Mouse (Mus musculus) testis, postnatal 14 days (tissue): ENCODE data around the gene Arnt2.

ENCODE experiments used
- DNase-seq: peaks from one replicate; pipeline ENCODE4 v3.0.0; 2021; ENCODE audit warnings: low spot score

Gene Arnt2

DNA sequence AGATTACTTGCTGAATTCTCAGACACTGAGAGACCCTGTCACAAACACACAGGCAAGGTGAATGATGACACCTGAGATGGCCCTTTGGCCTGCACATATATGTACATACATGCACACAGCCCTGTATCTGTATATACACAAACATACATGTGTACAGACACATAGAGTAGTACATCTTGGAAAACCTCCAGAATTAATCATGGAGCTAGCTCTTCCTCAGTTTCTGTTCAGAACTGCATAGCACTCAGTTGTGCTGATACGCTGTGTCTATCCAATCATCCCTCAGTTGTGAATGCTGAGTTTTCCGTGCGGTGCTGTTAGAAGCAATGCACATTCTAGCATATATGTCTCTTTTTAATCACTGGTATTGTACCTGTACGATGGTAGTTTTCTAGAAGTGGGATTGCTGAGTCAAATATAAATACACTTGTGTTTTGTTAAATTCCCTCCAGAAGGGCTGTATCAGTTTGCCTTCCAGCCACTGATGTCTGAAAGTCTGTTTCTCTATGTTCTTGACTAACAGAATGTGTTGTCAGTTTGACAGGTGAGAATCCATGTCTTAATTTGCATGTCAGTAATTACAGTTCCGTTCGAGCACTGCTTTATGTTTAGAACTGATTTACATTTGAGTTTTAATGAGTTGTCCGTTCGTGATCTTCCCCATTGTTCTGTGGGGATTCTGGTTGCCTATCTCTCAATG, 123.3 kb downstream of the Arnt2 start:
- no peak for DNase-seq

DNA sequence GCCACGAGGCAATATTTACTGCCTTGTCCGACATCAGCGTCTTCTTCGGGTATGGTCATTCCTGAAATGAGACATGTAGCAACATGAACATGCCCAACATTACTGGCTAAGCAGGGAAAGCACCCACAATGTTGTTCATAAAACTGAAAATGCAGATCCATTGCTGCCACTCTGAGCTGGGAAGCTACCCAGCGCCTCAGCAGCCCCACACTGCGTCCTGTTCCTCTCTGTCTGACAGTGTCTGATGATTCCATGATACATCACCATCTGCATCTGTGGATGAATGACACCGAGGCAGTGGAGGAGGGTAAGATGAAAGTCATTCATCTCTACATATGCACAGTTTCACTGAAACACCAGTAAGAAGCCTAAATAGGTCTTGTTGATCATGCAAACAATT, 124.2 kb downstream of the Arnt2 start:
- DNase-seq: no peak

DNA sequence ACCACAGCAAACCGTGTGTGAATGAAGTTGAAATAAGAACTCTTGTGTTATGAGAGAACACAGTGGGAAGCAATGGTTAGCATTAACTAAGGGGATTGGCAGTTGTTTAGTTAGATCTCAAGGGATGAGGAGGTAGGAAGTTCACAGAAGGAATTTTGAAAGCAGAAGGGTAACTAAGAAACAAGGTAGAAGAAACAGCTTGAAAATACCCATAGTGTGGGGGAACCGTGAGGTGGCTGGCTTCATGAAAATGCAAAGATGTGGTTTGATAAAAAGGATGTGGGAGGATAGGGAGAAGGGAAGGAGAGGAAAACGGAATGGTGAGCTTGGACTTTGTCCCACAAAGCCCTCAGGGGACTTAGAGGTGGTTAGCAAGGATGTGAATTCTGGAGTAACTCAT, 125.0 kb downstream of the Arnt2 start:
- DNase-seq: no peak

DNA sequence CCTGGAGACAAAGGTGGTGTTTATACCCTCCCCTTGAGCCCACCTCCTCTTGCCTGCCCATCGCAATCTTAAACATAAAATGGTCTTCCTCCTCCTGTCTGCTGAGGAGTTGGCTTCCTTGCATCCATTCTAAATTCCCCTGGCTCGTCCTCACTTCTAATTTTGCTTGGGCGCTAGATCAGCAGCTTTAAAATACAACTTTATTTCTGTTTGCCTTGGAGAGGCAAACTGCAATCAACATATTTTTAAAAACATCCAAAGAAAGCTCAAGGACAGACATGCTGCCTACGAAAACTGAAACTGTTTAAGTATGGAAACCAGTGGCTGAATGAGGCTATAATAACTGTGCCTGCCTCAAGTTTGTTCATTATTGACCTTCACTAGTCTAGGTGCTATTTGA, 127.7 kb downstream of the Arnt2 start:
- no peak for DNase-seq

DNA sequence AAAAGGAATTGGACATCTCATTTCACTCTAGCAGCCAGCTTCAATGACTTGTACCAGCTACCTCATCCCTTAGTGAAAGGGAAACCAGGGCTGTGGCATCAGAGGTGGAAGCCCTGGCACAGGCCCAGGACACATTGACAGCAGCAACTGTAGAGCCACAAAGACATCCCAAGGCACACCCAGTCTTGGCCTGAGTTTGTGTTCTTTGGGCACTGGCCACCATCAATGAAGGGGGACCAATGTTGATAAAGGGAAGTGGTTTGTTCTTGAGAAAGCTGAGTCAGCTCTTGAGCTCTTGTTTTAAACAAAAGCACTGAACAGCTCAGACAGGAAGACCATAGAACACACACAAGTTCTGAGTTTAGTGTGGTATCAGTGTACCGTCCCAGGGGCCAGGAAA, 130.7 kb downstream of the Arnt2 start:
- no peak for DNase-seq

DNA sequence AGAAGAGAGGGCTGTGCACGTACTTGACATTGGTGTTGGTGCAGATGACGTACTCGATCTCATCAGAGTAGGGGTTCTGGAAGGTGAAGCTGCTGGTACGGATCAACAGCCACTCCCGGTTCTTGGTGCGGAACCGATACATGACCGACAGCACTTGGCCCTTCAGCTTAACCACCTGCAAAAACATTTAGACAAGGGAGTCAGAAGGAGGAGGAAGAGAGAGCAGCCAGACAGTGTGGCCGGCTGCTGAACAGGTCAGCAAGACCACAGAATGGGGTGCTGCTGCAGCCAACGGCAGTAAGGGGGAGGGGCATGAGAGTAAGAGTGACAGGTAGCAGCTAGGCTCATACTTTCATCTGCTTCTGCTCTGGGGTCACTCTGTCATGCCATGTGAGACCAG, 134.7 kb downstream of the Arnt2 start:
- DNase-seq: no peak

DNA sequence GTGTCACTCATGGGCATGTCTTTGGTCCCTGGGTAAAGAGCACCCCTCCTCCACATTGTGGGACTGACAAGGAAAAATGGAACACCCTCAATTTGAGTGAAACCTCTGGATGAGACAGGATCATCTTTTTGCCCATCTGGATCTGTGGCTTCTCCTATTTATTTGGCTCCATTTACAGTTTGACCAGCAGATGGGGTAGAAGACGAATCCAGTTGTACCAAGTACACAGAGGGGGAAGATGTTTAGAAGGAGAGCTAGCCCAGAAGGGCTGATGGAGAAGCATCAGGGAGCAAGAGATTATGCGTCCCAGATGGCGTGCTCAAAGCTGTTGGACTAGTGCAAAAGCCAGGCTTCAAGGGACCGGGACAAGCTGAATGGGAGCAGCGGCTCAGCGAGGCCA, 136.0 kb downstream of the Arnt2 start:
- no peak for DNase-seq

DNA sequence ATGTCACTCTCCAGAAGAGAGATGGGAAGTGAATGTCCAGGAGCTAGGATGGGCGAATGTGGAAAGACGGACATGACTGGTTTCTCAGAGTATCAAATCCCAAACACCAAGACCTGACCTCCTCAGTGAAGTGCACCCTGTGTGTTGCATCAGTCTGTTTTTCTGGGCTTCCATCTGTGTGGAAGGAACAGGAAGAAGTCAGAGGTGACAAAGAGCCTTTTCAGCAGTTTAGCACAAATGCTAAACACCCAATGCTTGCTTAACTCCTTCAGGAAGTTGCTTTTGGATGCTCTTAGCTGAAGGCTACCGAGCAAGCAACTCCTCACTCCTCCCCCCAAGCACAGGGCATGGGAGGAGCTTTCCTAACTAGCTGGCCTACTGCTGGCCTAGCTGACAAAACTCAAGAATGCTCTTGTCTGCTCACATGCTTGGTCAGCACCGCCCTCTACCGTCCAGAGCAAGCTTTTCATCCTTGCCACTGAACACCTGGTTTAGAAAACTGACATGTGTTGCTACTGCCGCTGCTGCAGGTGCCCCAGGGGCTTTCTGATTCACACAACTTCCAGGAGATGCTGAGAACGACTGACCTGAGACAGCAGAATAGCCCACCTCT, 137.7 kb downstream of the Arnt2 start:
- peak; percentile 43 for DNase-seq

DNA sequence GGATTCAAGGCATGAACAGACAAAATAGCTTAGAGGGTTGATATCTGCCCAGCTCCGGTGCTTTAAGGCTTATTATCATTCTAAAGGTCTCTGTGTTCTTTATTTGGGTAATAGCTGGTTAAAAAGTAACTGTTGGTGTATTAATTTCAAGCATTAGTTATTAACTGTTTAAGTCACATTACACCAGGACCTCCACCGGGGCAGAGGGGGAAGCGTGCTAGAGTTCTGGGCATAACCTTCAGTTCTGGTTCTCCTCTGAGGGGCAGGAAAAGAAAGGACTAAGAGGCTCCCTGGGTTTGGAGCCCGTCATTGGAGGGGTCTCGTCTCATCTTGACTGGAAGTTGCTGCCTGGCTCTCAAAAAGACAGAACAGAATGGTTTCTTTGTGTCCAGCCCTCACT, 138.5 kb downstream of the Arnt2 start:
- DNase-seq: no peak

DNA sequence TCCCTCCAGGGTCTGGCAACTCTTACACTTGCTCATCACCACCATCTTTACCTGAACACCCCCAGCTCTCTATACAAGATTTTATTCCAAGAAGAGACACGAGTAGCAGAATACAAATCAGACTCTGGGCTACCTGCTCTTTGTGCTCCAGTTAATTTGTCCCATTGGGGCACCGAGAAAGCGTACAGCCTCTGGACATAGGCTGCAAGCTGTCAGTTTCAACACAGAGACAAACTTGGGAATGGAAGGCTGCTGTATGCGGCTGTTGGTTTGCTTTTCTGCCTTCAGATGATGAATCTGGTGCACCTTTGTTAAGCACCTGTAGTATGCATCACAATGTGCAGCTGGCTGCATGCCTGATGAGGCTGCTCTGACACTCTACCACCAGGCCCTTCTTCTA, 146.5 kb downstream of the Arnt2 start:
- no peak for DNase-seq

DNA sequence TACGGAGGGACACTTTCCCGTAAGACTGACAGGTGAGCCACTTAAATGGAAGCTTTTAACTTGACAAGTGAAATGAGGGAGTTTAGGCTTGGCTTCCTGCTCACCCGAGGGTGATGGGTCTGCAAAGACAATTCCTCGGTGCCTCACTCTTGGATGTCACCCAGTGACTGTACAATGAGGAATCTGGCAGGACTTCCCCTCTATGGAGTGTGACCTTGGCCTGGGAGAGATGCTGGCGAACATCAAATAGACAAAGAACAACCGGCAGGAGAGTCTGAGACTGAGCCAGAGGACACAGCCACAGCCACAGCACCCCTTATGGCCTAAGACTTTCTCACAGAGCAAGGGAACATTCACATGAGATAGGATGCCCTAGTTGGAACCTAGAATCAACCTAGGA, 148.6 kb downstream of the Arnt2 start:
- DNase-seq: no peak

DNA sequence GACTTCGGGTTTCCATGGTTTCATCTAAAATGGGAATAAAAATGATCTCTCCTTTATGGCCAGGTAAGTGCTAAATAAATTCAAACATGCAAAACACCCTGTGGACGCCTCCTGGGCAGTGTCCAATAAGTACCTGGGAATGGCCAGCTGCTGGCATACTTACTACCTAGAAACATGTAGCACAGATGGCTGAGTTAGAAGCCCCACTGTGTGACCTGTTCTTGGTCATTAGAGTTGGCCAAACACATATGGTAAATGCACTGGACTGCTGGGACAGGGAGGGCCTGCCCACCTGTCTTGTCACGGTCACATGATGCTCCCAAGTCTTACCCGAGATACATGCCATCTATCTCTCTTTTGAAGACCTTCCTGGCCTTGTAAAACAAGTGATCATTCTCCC, 149.6 kb downstream of the Arnt2 start:
- DNase-seq: no peak

DNA sequence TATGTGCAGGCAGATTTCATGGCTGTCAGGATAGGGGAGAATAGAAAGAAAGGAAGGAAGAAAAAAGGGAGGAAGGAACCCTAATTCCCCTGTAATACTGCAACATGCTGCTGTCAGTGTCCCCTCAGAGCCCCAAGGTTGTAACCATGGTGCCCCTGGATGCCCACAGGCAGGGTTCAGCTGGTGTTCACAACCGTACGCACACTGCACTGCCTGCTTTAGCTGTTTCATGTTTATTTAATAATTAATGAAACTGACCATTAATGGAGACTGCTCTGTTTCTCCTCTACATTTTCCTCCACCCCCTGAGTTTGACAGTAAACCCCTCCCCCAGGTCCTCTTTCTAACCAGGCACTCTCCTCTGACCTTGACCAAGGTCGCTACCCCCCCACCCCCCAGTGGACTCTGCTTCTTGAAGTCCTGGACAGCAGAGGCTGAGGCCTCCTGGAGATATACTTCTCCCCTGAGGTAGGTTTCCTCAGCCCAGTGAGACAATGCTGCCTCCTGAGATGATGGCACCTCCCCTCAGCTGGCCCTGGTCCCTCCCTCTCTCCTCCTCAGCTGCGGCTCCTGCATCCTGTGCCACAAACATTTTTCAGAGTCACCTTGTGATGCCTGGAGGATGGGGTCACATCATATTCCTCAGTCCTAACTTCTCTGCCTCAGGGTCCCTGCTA, 150.5 kb downstream of the Arnt2 start:
- DNase-seq: no peak

DNA sequence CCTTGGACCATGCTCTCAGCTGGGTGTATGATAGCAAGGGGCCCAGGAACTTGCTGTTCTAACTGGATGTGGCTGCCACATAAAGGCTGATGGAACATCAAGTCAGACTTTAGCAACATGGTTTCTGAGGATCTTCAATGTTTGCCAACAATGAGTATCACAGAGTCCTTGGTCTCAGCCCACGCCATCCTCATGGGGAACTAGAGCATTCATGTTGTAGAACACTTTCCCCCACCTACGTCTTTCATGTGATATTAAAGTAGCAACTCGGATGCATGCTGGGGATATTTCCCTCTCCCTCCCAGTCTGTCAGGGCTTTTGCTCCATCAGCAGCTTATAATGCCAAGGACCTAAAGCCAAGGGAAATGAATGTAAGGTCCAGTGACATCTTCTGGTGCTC, 153.3 kb downstream of the Arnt2 start:
- DNase-seq: no peak

DNA sequence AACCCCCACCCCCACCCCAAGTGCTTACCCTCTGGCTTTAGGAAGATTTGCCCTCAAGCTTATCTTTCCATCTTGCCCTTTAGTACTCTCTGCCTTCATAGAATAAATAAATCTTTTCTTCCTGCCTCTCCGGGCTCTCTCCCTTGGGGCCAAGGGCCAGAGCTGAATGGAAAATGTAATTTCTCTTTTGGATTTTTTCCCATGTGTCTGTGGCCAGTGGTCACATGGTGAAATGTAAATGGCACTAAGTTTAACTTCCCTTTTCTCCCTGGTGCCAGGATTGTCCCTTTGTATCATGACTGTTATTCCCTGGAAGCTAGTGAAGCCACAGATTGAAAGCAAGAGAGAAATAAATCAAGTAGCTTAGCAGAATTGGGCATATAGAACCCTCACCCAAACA, 153.7 kb downstream of the Arnt2 start:
- no peak for DNase-seq

DNA sequence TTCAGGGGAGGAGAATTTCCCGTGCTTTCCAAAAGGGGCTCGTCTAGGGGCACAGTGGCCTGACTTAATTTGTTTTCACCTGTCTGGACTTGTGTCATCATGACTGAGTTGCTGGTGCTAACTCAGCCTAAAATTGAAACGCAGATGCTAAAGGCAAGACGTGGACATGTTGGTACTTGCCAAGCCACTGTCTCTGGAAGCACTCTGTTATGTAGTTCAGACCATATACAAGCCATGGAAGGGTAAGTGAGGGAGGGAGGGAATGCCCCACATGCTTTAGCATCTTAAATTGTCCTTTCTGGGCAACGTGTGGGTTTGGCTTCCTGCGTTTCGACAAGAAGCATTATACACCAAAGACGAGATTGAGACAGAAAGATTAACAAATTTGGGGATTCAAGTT, 155.1 kb downstream of the Arnt2 start:
- no peak for DNase-seq

DNA sequence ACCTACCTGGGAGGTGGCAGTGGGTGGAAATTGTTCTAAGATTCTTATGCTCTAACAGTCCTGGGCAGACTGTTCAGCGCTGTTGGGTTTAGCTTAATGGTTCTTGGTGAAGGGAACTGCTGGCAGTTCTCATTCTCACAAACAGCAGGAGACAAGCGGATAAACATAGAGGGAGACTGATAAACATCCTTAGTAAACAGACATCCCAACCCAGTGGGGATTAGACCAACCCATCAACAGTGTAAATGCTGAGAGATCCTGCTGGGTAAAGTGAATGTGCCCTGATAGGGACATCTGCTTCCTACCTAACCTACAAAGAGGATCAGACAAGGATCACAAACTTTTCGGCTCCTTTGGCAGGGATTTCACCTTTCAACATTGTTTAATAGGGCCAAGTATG, 155.7 kb downstream of the Arnt2 start:
- no peak for DNase-seq

DNA sequence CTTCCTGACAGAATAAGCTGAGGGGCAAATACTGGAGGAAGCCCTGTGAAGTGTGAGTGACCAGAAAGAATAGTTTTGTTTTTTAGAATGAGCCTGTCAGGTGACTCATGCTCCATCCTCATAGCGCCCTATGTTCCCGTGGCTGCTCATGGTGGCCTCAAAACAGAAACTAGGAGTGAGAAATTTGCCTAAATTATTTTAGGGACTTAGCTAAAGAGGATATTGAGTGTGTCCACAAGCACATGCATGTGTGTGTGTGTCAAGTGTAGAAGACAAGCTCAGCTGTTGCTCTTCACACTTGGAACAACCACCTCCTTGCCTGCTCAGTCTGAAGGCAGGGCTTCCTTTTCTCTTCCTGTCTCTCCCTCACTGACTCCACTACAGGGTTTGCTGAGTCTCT, 158.3 kb downstream of the Arnt2 start:
- no peak for DNase-seq

DNA sequence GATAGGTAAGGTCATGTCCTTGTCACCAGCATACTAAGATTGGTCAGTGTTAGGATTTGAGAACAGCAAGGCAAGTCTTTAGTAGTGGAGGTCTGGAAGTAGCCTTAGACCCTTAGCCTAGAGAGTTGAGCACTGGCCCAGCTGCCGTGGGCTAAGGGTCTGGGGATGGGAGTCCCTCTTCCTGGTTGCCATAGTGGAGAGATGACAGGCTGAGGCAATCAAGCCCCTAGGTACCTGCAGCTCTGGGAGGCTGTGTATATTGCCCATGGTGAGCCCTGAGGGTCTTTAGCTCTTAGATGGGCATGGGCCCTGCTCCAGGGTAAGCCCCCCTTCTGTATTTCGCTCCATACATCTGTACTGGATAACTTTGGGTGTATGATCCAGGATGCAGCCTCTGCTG, 159.2 kb downstream of the Arnt2 start:
- DNase-seq: no peak

DNA sequence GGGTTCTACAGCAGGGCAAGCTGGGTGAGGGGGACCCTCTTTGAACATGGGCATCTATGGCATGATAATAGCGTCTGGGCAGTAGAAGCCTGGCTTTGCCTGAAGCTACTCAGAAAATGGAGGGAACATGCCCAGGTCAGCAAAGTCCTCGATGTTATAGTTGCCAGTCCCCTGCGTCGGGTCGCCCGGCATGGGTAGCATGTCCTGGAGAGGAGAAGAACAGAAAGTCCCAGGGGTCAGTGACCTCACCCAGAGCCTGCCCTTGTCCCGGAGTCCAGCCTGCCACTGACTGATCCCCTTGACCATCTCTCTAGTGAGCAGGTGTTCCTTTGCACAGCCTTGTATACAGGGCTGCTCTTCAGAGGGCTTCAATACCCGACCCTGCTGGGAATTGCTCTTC, 160.0 kb downstream of the Arnt2 start:
- no peak for DNase-seq

DNA sequence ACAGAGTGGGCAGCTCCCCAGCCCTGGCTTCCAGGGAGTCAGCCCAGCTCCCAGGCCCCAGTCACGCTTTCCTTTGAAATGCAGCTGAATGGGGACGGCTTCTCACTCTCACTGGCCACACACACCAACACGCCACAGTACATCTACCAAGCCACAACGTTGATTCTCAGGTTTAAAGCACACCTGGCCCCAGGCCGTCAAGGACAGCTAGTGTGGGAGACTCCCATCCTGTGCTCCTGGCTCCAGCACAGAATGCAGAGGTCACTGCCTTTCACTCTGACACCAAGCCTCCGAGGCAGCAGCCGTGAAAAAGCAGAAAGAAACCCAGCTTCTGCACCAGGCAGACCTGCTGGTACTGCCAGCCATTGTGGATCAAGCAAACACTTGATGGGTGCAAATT, 160.6 kb downstream of the Arnt2 start:
- DNase-seq: no peak

DNA sequence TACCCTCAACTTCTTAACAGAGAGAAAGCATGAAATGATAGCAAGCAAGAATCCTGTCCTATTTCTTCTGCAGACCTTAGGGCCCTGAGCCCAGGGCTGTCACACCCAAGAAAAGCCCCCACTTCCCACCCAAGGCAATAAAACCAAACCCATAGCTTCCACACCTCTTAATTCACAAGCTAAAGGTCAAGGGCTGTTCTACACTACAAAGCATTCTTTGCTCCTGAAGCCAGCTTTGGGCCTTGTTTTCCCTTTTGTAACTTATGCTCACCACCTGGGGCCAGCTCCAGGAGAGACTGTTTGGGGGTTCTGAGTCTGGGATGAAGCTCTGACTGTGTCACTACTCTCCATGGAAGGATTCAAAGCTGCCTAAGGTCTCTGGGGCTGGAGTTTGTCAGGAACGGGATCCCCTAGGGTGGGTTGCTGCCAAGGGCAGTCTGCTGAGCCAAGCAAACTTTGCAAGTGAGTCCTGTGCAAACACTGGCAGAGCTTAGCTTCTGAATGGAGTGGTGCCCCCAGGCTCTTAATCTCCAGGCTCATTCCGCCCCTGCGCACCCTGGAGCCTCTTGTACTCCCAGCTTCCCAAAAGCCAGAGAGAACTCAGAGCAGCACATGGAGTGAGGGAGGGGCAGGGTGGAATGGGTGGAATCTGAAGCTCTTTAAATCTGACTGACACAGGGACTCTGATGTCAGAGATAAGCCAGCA, 161.9 kb downstream of the Arnt2 start:
- no peak for DNase-seq

DNA sequence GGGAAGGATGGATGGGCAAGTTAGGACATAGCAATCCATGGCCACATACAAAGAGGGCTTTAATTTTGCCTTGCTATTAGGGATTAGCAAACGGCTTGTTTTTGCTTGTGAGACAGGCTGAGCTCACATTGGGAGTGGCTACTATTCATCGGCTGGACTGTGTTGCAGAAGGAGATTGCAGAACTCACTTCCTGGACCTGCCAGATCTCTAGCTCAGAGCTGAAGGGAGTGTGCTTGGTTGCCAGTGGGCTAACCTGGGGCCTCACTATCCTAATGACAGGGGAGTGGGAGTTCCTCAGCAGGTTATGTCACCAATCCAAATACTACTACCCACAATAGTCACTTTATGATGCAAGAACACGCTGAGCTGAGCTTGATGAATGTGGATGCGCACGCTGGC, 163.1 kb downstream of the Arnt2 start:
- DNase-seq: no peak
